Mouse (Mus musculus): ENCODE results near the gene Phf21a. TPM values are rescaled to one million over a fixed set of nuclear protein-coding genes. Genes with fewer than 3 reads are reported as not detected.
A peak's percentile ranks its signal among the peaks of the same experiment; 100 is the strongest.

Phf21a gene
- polyA plus RNA-seq, 1 experiment from 2014 or later: 25.5 TPM

DNA sequence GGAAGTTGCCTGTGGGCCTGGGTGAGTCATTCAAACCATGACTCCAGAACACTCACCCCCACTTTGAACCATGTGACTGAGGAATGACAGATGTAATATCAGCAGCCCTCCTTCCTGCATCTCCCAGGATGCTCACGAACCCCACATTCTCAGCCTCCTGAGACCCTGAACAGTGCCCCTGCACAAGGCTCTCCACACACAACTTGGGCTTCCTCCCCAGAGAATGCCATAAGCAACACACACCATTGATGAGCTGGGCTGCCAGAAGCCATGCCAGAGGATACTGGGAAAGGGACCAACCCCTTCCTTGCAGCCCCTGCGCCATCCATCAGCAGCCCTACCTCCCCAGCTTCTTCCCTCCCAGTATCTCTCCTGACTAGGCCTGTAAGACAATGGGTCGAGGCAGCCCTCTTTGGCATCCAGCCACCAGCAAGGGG lies 295.2 kb downstream of the Phf21a start:
- Histone ChIP-seq H3K4me2 (peak overlapping the region; percentile 88), H3K4me1 (ENCODE audit: control insufficient read depth, insufficient read depth, low read length) (peaks cover 8% of the 10 kb centered on the region), H3K4me3 (ENCODE audit: low read depth, low read length) (0 out of 2 replicates have a peak overlapping the region, but pooled peaks have one; percentile 58), H3K27me3 (ENCODE audit: control insufficient read depth, insufficient read depth, low read length) (peaks cover 42% of the 10 kb centered on the region), H3K9ac (ENCODE audit: low read depth, low read length) (no peak overlapping the region), H3K9me3 (replicated peaks; ENCODE audit: control insufficient read depth, low read length) (no peaks in the 10 kb centered on the region), H3K27ac (ENCODE audit: low read depth, low read length) (no peak overlapping the region), H3K36me3 (ENCODE audit: control insufficient read depth, insufficient read depth, low read length) (no peaks in the 10 kb centered on the region; the same call in 1 of the 2 replicates)
- ATAC-seq (replicated peaks; ENCODE audit: insufficient number of reproducible peaks, low FRiP score, low TSS enrichment): no peak
- WGBS (ENCODE audit: insufficient replicate concordance): 49% methylated on average over 3 of the region's 3 CpGs

GRCm38 (mm10) chr2:92388891-92389641 lies 296.1 kb downstream of the Phf21a start:
- Histone ChIP-seq H3K4me1 (ENCODE audit: control insufficient read depth, insufficient read depth, low read length) (peaks cover 8% of the 10 kb centered on the region), H3K27ac (ENCODE audit: low read depth, low read length) (peak overlapping the region; percentile 50; the same call in 1 of the 2 replicates), H3K4me2 (peak overlapping the region; percentile 88), H3K9me3 (replicated peaks; ENCODE audit: control insufficient read depth, low read length) (no peaks in the 10 kb centered on the region), H3K9ac (ENCODE audit: low read depth, low read length) (peak overlapping the region; percentile 65), H3K27me3 (ENCODE audit: control insufficient read depth, insufficient read depth, low read length) (peaks cover 51% of the 10 kb centered on the region), H3K36me3 (ENCODE audit: control insufficient read depth, insufficient read depth, low read length) (no peaks in the 10 kb centered on the region), H3K4me3 (ENCODE audit: low read depth, low read length) (peak overlapping the region; percentile 58)
- ATAC-seq (replicated peaks; ENCODE audit: insufficient number of reproducible peaks, low FRiP score, low TSS enrichment): peak; percentile 73
- under 1% methylated on average over 50 of the region's 62 CpGs for WGBS (ENCODE audit: insufficient replicate concordance)

- H3K27ac ChIP-seq (ENCODE audit: low read depth, low read length): no peak overlapping the region
- ATAC-seq (replicated peaks; ENCODE audit: insufficient number of reproducible peaks, low FRiP score, low TSS enrichment): no peak
- peak overlapping the region; percentile 88 for H3K4me2 ChIP-seq
- H3K4me1 ChIP-seq (ENCODE audit: control insufficient read depth, insufficient read depth, low read length): peaks cover 8% of the 10 kb centered on the region
- peaks cover 54% of the 10 kb centered on the region for H3K27me3 ChIP-seq (ENCODE audit: control insufficient read depth, insufficient read depth, low read length)
- H3K9ac ChIP-seq (ENCODE audit: low read depth, low read length): no peak overlapping the region
- WGBS (ENCODE audit: insufficient replicate concordance): 6% methylated on average over 10 of the region's 10 CpGs
- H3K4me3 ChIP-seq (ENCODE audit: low read depth, low read length): peak overlapping the region; percentile 58
- H3K36me3 ChIP-seq (ENCODE audit: control insufficient read depth, insufficient read depth, low read length): no peaks in the 10 kb centered on the region
- no peaks in the 10 kb centered on the region for H3K9me3 ChIP-seq (replicated peaks; ENCODE audit: control insufficient read depth, low read length)
These were observed 296.7 kb downstream of the Phf21a start for GRCm38 (mm10) chr2:92389645-92390044.

DNA sequence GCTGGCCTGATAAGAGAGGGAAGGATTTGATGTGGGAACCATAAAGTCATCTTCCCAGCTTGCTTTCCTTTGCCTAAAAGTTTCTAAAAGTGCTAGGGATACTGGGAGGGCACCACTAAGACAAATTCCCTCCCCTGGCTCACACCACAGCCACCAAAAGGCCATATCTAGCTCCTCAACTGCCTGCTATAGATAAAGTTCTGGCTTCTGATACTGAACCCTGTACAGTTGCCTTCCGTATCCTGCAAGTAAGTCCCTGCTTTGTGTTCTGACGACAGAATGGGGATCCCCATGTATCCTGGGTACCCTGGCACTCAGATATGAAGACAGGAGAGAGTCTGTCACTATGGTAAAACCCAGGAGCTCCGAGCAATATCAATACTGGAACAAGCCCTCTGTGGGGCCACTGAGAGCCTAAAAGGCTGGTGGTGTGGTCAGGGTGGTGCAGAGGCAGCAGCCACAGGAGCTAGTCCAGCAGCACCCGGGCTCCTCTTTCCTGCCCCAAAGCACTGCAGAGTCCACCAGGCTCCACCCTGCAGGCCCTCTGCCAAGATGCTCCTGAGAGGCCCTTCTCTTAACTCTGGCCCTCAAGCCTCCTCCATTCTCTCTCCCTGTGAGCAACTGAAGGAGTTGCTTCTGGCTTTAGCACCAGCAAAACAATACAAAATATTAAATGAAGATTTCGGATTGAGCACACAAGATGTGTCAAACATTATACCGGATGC lies 297.5 kb downstream of the Phf21a start:
- Histone ChIP-seq H3K4me2 (no peak overlapping the region), H3K4me1 (ENCODE audit: control insufficient read depth, insufficient read depth, low read length) (peaks cover 8% of the 10 kb centered on the region), H3K27me3 (ENCODE audit: control insufficient read depth, insufficient read depth, low read length) (peaks cover 55% of the 10 kb centered on the region), H3K4me3 (ENCODE audit: low read depth, low read length) (no peak overlapping the region), H3K36me3 (ENCODE audit: control insufficient read depth, insufficient read depth, low read length) (no peaks in the 10 kb centered on the region), H3K27ac (ENCODE audit: low read depth, low read length) (no peak overlapping the region), H3K9me3 (replicated peaks; ENCODE audit: control insufficient read depth, low read length) (no peaks in the 10 kb centered on the region), H3K9ac (ENCODE audit: low read depth, low read length) (no peak overlapping the region)
- ATAC-seq (replicated peaks; ENCODE audit: insufficient number of reproducible peaks, low FRiP score, low TSS enrichment): no peak
- WGBS (ENCODE audit: insufficient replicate concordance): 74% methylated on average over 6 of the region's 6 CpGs

DNA sequence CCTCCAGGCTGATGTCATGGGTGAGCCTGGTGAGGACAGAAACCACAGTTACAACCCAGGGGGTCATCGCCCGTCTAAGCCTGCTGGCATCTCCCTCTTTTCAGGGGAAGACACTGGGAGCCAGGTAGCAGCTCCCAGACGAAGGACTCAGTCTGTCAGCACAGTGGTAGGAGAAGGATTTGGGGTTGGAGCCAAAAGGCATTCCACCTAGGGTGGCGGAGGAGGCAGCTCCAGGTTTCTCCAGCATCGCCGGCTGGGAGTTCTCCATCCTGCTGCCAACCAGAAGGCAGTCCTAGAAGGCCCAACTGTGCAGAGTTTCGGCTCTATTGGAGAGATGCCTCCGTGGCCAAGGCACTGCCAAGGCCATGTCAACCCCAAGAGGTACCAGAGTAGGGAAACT lies 298.2 kb downstream of the Phf21a start:
- Histone ChIP-seq H3K9me3 (replicated peaks; ENCODE audit: control insufficient read depth, low read length) (no peaks in the 10 kb centered on the region), H3K27me3 (ENCODE audit: control insufficient read depth, insufficient read depth, low read length) (peaks cover 58% of the 10 kb centered on the region), H3K4me2 (no peak overlapping the region), H3K9ac (ENCODE audit: low read depth, low read length) (no peak overlapping the region), H3K4me3 (ENCODE audit: low read depth, low read length) (no peak overlapping the region), H3K36me3 (ENCODE audit: control insufficient read depth, insufficient read depth, low read length) (no peaks in the 10 kb centered on the region), H3K27ac (ENCODE audit: low read depth, low read length) (no peak overlapping the region), H3K4me1 (ENCODE audit: control insufficient read depth, insufficient read depth, low read length) (peaks cover 8% of the 10 kb centered on the region)
- ATAC-seq (replicated peaks; ENCODE audit: insufficient number of reproducible peaks, low FRiP score, low TSS enrichment): no peak
- WGBS (ENCODE audit: insufficient replicate concordance): 75% methylated on average over 8 of the region's 8 CpGs

- Histone ChIP-seq H3K4me3 (ENCODE audit: low read depth, low read length) (peak overlapping the region; percentile 30), H3K9ac (ENCODE audit: low read depth, low read length) (peak overlapping the region; percentile 23), H3K4me1 (ENCODE audit: control insufficient read depth, insufficient read depth, low read length) (peaks cover 8% of the 10 kb centered on the region), H3K27ac (ENCODE audit: low read depth, low read length) (no peak overlapping the region), H3K4me2 (peak overlapping the region; percentile 59), H3K27me3 (ENCODE audit: control insufficient read depth, insufficient read depth, low read length) (peaks cover 56% of the 10 kb centered on the region), H3K36me3 (ENCODE audit: control insufficient read depth, insufficient read depth, low read length) (no peaks in the 10 kb centered on the region), H3K9me3 (replicated peaks; ENCODE audit: control insufficient read depth, low read length) (no peaks in the 10 kb centered on the region)
- no peak for ATAC-seq (replicated peaks; ENCODE audit: insufficient number of reproducible peaks, low FRiP score, low TSS enrichment)
- WGBS (ENCODE audit: insufficient replicate concordance): 33% methylated on average over 11 of the region's 11 CpGs
These were observed 298.9 kb downstream of the Phf21a start for GRCm38 (mm10) chr2:92391703-92392317.

DNA sequence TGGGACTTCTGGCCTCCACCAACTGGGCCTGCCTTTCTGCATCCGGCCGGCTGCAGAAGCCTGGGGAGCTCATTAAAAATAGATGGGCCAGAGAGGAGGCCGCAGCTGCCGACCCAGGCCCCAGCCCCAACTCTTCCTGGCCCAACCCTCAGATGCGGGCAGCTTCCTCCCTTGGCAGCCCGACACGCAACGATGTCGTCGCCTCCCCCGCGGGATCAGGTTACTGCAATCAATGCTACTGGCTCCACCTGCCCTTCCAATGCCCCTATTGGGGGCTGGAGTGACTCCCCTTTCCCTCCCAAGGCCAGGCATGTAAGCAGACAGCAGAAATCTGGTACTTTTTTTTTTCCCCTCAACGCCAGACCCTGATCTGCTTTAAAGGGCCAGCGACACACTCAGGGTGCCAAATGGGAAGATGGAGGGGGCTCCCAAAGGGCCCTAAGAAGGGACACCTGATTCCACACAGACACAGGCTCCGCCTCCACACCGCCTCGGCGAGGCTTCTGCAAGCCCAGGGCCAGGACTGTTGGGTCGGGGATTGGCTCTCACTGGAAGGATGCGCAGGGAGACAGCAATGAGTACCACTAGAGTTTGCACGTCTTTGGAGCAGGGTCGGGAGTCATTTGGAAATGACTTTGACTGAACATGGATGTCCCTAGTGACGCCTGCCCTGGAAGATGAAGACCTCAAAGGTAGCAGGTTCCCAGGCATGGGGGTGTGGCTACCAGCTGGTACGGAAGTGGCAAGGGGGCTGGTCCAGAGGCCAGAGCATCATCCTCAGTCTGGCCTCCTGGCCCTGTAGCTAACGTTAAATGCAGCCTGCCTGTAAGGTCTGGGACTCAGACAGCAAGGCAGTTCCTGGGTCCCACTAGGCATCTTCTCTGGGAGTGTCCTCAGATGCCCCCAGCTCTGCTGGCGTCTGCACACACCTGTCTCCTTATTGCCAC lies 299.7 kb downstream of the Phf21a start:
- ATAC-seq (replicated peaks; ENCODE audit: insufficient number of reproducible peaks, low FRiP score, low TSS enrichment): no peak
- H3K9ac ChIP-seq (ENCODE audit: low read depth, low read length): peak overlapping the region; percentile 23
- H3K9me3 ChIP-seq (replicated peaks; ENCODE audit: control insufficient read depth, low read length): no peaks in the 10 kb centered on the region
- H3K36me3 ChIP-seq (ENCODE audit: control insufficient read depth, insufficient read depth, low read length): no peaks in the 10 kb centered on the region
- no peak overlapping the region for H3K27ac ChIP-seq (ENCODE audit: low read depth, low read length)
- peak overlapping the region; percentile 59 for H3K4me2 ChIP-seq
- peak overlapping the region; percentile 30 for H3K4me3 ChIP-seq (ENCODE audit: low read depth, low read length)
- WGBS (ENCODE audit: insufficient replicate concordance): 4% methylated on average over 26 of the region's 26 CpGs
- peaks cover 52% of the 10 kb centered on the region for H3K27me3 ChIP-seq (ENCODE audit: control insufficient read depth, insufficient read depth, low read length)
- H3K4me1 ChIP-seq (ENCODE audit: control insufficient read depth, insufficient read depth, low read length): peaks cover 8% of the 10 kb centered on the region

DNA sequence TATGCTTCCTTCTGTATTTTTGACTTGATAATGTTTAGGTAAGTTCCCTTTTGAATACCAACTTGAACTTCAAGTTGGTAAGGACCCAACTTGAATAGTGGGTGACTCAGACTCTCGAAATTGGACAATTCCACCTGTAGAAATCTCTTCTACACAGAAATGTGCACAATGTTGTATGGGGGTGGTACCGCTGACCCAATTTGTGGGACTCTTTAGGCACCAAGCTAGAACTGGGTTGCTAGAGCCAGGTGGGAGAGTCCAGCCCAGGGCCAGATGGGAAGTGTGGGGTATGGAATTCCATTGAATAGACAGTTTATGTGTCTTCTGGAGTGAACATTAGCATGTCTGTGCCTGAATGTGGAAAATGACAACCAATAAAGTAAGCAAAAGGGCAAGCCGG lies 302.6 kb downstream of the Phf21a start:
- Histone ChIP-seq H3K4me3 (ENCODE audit: low read depth, low read length) (no peak overlapping the region), H3K4me2 (no peak overlapping the region), H3K27me3 (ENCODE audit: control insufficient read depth, insufficient read depth, low read length) (peaks cover 42% of the 10 kb centered on the region), H3K9me3 (replicated peaks; ENCODE audit: control insufficient read depth, low read length) (no peaks in the 10 kb centered on the region), H3K9ac (ENCODE audit: low read depth, low read length) (no peak overlapping the region), H3K4me1 (ENCODE audit: control insufficient read depth, insufficient read depth, low read length) (peaks cover 8% of the 10 kb centered on the region), H3K36me3 (ENCODE audit: control insufficient read depth, insufficient read depth, low read length) (no peaks in the 10 kb centered on the region), H3K27ac (ENCODE audit: low read depth, low read length) (no peak overlapping the region)
- 80% methylated on average over 3 of the region's 3 CpGs for WGBS (ENCODE audit: insufficient replicate concordance)
- ATAC-seq (replicated peaks; ENCODE audit: insufficient number of reproducible peaks, low FRiP score, low TSS enrichment): no peak

Data from heart, embryonic 11.5 days (tissue).